Mouse (Mus musculus): Measurements from ENCODE around the gene D6Ertd527e. TPM values are rescaled to one million over a fixed set of nuclear protein-coding genes. Genes with fewer than 3 reads are reported as not detected.

Gene D6Ertd527e
- polyA plus RNA-seq (2012; rRNA removed), result 0.31 TPM in 1 of 2 replicates, not detected in the other

GRCm38 (mm10) chr6:87104123-87104796 is at the start of gene D6Ertd527e:
Gene D6Ertd527e, plus strand, starts transcription at chr6:87104746.
- Histone ChIP-seq H3K4me3 (ENCODE audit: insufficient read depth, low read length) (no peak within 1 kb of the TSS), H3K27ac (ENCODE audit: insufficient read depth, low read length) (no peak within 1 kb of the TSS), H3K4me1 (ENCODE audit: control insufficient read depth, insufficient read depth, low read length) (no peaks in the 10 kb centered on the region)
- TF ChIP-seq CTCF (IDR thresholded peaks at IDR 0.05; ENCODE audit: extremely low read depth, insufficient read depth, low read length) (no peak), POLR2A (IDR thresholded peaks at IDR 0.05; ENCODE audit: extremely low read depth, insufficient read depth, low read length) (no peak)

GRCm38 (mm10) chr6:87059754-87060153 is 44.8 kb upstream of the D6Ertd527e start:
- TF ChIP-seq CTCF (IDR thresholded peaks at IDR 0.05; ENCODE audit: extremely low read depth, insufficient read depth, low read length) (no peak), POLR2A (IDR thresholded peaks at IDR 0.05; ENCODE audit: extremely low read depth, insufficient read depth, low read length) (no peak)
- H3K4me3 ChIP-seq (ENCODE audit: insufficient read depth, low read length), result no peak overlapping the region
- H3K4me1 ChIP-seq (ENCODE audit: control insufficient read depth, insufficient read depth, low read length), result no peaks in the 10 kb centered on the region
- no peak overlapping the region for H3K27ac ChIP-seq (ENCODE audit: insufficient read depth, low read length)

GRCm38 (mm10) chr6:87063586-87063985 is 41.0 kb upstream of the D6Ertd527e start:
- no peak overlapping the region for H3K4me3 ChIP-seq (ENCODE audit: insufficient read depth, low read length)
- no peak for TF ChIP-seq CTCF (IDR thresholded peaks at IDR 0.05; ENCODE audit: extremely low read depth, insufficient read depth, low read length)
- H3K27ac ChIP-seq (ENCODE audit: insufficient read depth, low read length), result no peak overlapping the region
- no peaks in the 10 kb centered on the region for H3K4me1 ChIP-seq (ENCODE audit: control insufficient read depth, insufficient read depth, low read length)

GRCm38 (mm10) chr6:87068209-87068608 is 36.3 kb upstream of the D6Ertd527e start:
- TF ChIP-seq POLR2A (IDR thresholded peaks at IDR 0.05; ENCODE audit: extremely low read depth, insufficient read depth, low read length) (no peak), CTCF (IDR thresholded peaks at IDR 0.05; ENCODE audit: extremely low read depth, insufficient read depth, low read length) (no peak)
- no peaks in the 10 kb centered on the region for H3K4me1 ChIP-seq (ENCODE audit: control insufficient read depth, insufficient read depth, low read length)

GRCm38 (mm10) chr6:87069195-87069900 is 35.2 kb upstream of the D6Ertd527e start:
- Histone ChIP-seq H3K4me3 (ENCODE audit: insufficient read depth, low read length) (no peak overlapping the region), H3K4me1 (ENCODE audit: control insufficient read depth, insufficient read depth, low read length) (no peaks in the 10 kb centered on the region), H3K27ac (ENCODE audit: insufficient read depth, low read length) (no peak overlapping the region)
- TF ChIP-seq CTCF (IDR thresholded peaks at IDR 0.05; ENCODE audit: extremely low read depth, insufficient read depth, low read length) (no peak), POLR2A (IDR thresholded peaks at IDR 0.05; ENCODE audit: extremely low read depth, insufficient read depth, low read length) (no peak)

More at GRCm38 (mm10) chr6:87068209-87068608, 36.3 kb upstream of the D6Ertd527e start:
- H3K4me3 ChIP-seq (ENCODE audit: insufficient read depth, low read length), result no peak overlapping the region
- no peak overlapping the region for H3K27ac ChIP-seq (ENCODE audit: insufficient read depth, low read length)

GRCm38 (mm10) chr6:87070641-87071040 is 33.9 kb upstream of the D6Ertd527e start:
- TF ChIP-seq POLR2A (IDR thresholded peaks at IDR 0.05; ENCODE audit: extremely low read depth, insufficient read depth, low read length) (no peak), CTCF (IDR thresholded peaks at IDR 0.05; ENCODE audit: extremely low read depth, insufficient read depth, low read length) (no peak)
- Histone ChIP-seq H3K4me3 (ENCODE audit: insufficient read depth, low read length) (no peak overlapping the region), H3K4me1 (ENCODE audit: control insufficient read depth, insufficient read depth, low read length) (no peaks in the 10 kb centered on the region), H3K27ac (ENCODE audit: insufficient read depth, low read length) (no peak overlapping the region)

- no peak overlapping the region for H3K4me3 ChIP-seq (ENCODE audit: insufficient read depth, low read length)
- no peaks in the 10 kb centered on the region for H3K4me1 ChIP-seq (ENCODE audit: control insufficient read depth, insufficient read depth, low read length)
- no peak overlapping the region for H3K27ac ChIP-seq (ENCODE audit: insufficient read depth, low read length)
- TF ChIP-seq CTCF (IDR thresholded peaks at IDR 0.05; ENCODE audit: extremely low read depth, insufficient read depth, low read length) (no peak), POLR2A (IDR thresholded peaks at IDR 0.05; ENCODE audit: extremely low read depth, insufficient read depth, low read length) (no peak)
Measured at GRCm38 (mm10) chr6:87072759-87073158, 31.8 kb upstream of the D6Ertd527e start.

- Histone ChIP-seq H3K27ac (ENCODE audit: insufficient read depth, low read length) (no peak overlapping the region), H3K4me1 (ENCODE audit: control insufficient read depth, insufficient read depth, low read length) (no peaks in the 10 kb centered on the region), H3K4me3 (ENCODE audit: insufficient read depth, low read length) (no peak overlapping the region)
- no peak for TF ChIP-seq POLR2A (IDR thresholded peaks at IDR 0.05; ENCODE audit: extremely low read depth, insufficient read depth, low read length)
- TF ChIP-seq CTCF (IDR thresholded peaks at IDR 0.05; ENCODE audit: extremely low read depth, insufficient read depth, low read length), result no peak
Measured at GRCm38 (mm10) chr6:87075092-87075685, 29.4 kb upstream of the D6Ertd527e start.

- no peak overlapping the region for H3K4me3 ChIP-seq (ENCODE audit: insufficient read depth, low read length)
- TF ChIP-seq CTCF (IDR thresholded peaks at IDR 0.05; ENCODE audit: extremely low read depth, insufficient read depth, low read length) (no peak), POLR2A (IDR thresholded peaks at IDR 0.05; ENCODE audit: extremely low read depth, insufficient read depth, low read length) (no peak)
- H3K27ac ChIP-seq (ENCODE audit: insufficient read depth, low read length), result no peak overlapping the region
- H3K4me1 ChIP-seq (ENCODE audit: control insufficient read depth, insufficient read depth, low read length), result no peaks in the 10 kb centered on the region
Measured at GRCm38 (mm10) chr6:87079457-87079856, 25.1 kb upstream of the D6Ertd527e start.

All from cortical plate, adult 2 months (tissue).